Mouse (Mus musculus) embryo, embryonic 10 days (tissue): ENCODE results near the gene Vti1a.

Experiments used
- DNase-seq: peaks from one replicate; pipeline ENCODE4 v3.0.0-alpha.2; 2015; ENCODE audit warnings: low spot score

The Vti1a gene

GRCm38 (mm10) chr19:55621011-55621625 is 305.0 kb downstream of the Vti1a start:
- no peak for DNase-seq

- DNase-seq, result no peak
Measured at GRCm38 (mm10) chr19:55622821-55623220, 306.7 kb downstream of the Vti1a start.

- no peak for DNase-seq
Measured at GRCm38 (mm10) chr19:55623605-55624004, 307.5 kb downstream of the Vti1a start.

- DNase-seq, result no peak
Measured at GRCm38 (mm10) chr19:55626483-55626882, 310.4 kb downstream of the Vti1a start.

- no peak for DNase-seq
Measured at GRCm38 (mm10) chr19:55626952-55627351, 310.9 kb downstream of the Vti1a start.

- peak; percentile 48 for DNase-seq
Measured at GRCm38 (mm10) chr19:55635488-55635887, 319.4 kb downstream of the Vti1a start.

- DNase-seq, result no peak
Measured at GRCm38 (mm10) chr19:55640251-55640650, 324.2 kb downstream of the Vti1a start.

GRCm38 (mm10) chr19:55641891-55642290 is 325.8 kb downstream of the Vti1a start:
- no peak for DNase-seq

GRCm38 (mm10) chr19:55642361-55642760 is 326.3 kb downstream of the Vti1a start:
- DNase-seq, result no peak

GRCm38 (mm10) chr19:55643288-55643901 is 327.3 kb downstream of the Vti1a start:
- DNase-seq, result peak; percentile 42

- no peak for DNase-seq
Measured at GRCm38 (mm10) chr19:55643931-55644330, 327.8 kb downstream of the Vti1a start.

- DNase-seq, result no peak
Measured at GRCm38 (mm10) chr19:55649363-55649762, 333.3 kb downstream of the Vti1a start.

GRCm38 (mm10) chr19:55651017-55651416 is 334.9 kb downstream of the Vti1a start:
- DNase-seq, result no peak

GRCm38 (mm10) chr19:55652693-55653265 is 336.7 kb downstream of the Vti1a start:
- no peak for DNase-seq

GRCm38 (mm10) chr19:55660165-55660564 is 344.1 kb downstream of the Vti1a start:
- no peak for DNase-seq

- peak; percentile 27 for DNase-seq
Measured at GRCm38 (mm10) chr19:55662521-55663223, 346.6 kb downstream of the Vti1a start.

GRCm38 (mm10) chr19:55667787-55668186 is 351.7 kb downstream of the Vti1a start:
- peak; percentile 21 for DNase-seq

- DNase-seq, result peak; percentile 78
Measured at GRCm38 (mm10) chr19:55668896-55669295, 352.8 kb downstream of the Vti1a start.
